Mouse (Mus musculus) stomach, adult 2 months (tissue): ENCODE measurements around the gene Defb29. TPM values are rescaled to one million over a fixed set of nuclear protein-coding genes. Genes with fewer than 3 reads are reported as not detected.

Experiments
- polyA plus RNA-seq: library from polyadenylated mRNA; depleted of rRNA; stranded (reverse); fragments of >200 nt; gene quantifications from 2 replicates; pipeline ENCODE4 v1.2.3, GENCODE M21; 2012; rRNA removed

The Defb29 gene
- polyA plus RNA-seq, result not detected in 2 replicates

DNA sequence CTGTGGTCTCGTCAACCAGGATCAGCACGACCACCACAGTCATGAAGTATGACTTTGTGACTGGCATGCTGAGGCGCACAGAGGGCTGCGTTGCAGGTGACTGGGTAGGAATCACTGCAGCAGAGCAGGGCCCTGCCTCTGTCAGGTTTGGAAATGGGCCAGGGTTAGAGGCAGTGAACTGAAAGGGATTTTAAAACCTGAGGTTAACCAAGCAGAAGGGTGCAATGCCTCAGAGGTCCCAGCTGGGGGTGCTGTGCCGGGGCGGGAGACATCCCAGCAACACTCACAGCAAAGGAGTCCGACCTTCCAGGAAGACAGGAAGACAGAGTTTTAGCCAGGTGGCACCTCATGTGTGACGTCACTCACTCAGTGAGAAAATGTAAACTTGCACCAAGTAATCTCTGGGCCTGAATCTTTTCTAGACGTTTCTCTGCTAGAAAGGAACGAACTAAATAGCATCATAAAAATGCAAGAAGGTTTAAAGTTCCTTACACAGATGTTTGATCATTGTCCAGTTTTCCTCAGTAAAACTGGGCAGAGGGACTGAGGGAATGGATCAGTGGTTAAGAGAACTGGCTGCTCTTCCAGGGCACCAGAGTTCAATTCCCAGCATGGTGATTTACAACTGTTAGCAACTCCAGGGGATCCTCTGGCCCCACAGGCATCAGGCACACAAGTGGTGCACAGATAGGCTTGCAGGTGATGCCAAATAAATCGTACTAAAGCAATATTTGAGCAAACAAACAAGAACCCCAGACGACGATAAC lies at the start of gene Defb29:
TSS of gene Defb29 (minus strand) at position 155 of the 767 bp plus-strand sequence.

DNA sequence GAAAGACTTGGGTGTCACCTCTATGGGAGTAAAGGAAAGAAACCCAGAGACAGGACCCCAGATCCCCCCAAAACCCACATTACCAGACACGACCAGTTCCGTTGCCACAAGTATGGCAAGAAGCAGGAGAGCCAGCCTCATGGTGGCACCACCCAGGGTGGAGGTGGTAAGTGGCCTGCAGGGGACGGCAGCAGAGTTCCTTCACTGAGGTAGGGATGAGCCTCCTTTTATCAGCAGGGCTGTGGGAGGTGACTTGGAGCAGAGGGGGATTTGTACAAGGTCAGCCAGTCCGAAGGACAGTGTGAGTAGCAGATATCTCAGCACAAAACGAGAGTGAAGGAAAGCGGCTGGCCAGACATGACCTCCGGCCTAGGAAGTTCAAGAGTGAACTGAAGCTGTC lies 40.2 kb upstream of the Defb29 start, which contains the start of gene Defb19:
TSS of gene Defb19 (minus strand) at position 206 of the 400 bp plus-strand sequence.

DNA sequence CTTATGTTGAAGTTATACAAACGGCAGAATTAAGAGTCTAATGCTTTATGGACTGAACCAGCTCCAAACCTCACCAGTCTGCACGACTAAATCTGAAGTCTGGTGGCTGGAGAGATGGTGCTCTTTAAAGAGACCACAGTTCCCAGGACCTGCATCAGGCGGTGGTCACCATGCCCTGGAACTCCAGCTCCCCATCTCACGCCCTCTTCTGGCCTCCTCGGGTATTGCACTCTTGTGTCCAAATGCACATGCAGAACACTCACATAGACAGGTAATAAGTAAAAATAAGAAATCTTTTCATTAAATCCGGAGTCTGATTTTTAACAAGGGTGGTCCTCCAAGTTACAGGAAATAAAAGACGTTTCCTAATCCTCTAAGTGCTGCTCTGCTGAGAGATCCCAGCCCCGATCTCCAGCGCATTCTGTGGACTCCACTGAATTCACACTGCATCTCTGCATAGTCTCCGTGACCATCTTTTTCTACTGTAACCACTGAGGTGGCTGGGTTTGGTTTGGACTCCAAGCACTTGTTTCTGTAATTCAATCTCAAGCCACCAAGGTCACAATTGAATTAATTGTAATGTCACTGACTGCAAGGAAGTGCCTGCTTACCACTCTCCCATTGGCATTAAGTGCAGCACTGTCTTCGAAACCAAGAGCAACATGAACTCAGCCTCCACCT lies 32.4 kb upstream of the Defb29 start, which contains the start of gene Defb21:
TSS of gene Defb21 (plus strand) at position 631 of the 681 bp plus-strand sequence.

DNA sequence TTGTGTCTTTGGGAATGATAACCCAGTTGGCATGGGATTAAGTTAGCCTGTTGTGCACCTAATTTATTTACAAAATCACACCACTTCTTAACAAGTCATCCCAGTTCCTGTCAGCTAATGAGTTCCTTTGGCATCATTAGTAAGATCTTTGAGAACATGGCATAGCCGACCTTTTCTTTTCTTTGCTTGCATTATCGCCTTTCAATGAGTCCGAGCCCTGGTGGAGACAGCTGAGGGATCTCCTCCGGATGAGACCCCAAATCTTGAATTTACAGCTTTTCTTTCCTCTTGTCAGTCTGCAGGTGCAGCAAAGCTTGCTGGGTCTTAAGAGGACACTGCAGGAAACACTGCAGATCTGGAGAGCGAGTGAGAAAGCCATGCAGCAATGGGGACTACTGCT lies 29.1 kb upstream of the Defb29 start, which contains the start of gene Gm17416:
TSS of gene Gm17416 (plus strand) at position 301 of the 400 bp plus-strand sequence.

DNA sequence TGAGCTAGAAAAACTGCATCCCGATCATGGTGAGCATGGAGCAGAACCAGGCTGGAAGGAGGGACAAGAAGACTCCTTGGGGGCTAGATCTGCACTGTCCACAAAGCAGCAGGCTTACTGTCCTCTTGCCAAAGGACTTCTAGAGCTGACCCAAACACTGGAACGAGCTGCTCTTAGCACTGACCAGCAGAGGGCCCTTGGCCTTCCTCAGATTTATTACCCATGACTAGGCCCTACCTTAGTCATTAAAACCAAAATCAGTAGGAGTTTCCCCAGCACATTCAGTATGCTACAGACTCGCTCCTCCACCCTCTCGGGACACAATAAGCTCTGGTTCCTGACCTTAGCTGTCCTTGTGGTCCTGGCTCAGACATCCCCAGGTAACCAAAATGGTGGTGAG lies 21.9 kb downstream of the Defb29 start, which contains the start of gene Defb28:
TSS of gene Defb28 (plus strand) at position 275 of the 400 bp plus-strand sequence.

DNA sequence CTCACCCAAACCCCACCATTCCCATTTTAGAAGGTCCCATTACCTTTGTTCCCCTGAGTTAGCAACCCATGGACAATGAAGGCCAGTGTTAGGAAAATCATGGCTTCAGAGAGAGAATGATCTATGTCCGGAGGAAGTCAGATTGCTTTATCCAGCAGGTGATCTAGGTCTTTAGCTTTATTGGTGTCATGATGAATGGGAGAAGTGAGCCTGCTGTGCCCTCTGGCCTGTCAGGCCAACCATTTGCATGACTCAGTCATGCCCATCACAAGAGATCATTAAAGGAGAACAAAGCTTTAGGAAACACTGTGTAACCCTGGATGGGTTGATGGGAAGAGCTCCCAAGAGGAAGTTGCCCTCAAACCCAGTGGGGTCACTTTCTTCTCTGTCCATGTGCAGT lies 28.3 kb downstream of the Defb29 start, which contains the start of gene Defb26:
TSS of gene Defb26 (minus strand) at position 101 of the 400 bp plus-strand sequence.

DNA sequence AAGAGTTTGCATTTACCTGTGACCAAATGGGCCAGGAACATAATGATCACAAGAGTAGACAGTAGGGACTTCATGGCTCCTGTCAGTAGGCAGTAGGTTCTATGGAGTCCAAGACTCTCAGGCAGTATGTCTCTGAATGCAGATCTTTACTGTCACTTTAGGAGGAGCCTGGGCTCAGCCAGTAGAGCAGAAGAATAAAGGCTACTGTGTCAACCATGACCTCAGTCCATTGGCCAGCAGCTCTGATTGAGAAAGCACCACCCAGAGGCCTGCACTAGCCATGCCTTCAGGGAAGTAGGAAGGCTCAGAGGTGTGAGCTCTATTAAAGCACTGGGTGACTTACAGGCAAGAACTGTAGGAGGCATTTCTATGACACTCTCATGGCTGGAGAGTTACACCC lies 49.9 kb downstream of the Defb29 start, which contains the start of gene Defb22:
TSS of gene Defb22 (minus strand) at position 101 of the 400 bp plus-strand sequence.

Other genes with a start within 250 kb of the Defb29 start
- gene Tbc1d20, start 246.3 kb downstream of the Defb29 start, polyA plus RNA-seq, result 19.8 and 22.3 TPM in 2 replicates
- 89.9 and 100 TPM in 2 replicates for gene Rbck1, start 207.4 kb downstream of the Defb29 start, polyA plus RNA-seq
- 1.5 and 3.1 TPM in 2 replicates for gene Trib3, start 196.1 kb downstream of the Defb29 start, polyA plus RNA-seq
- gene Nrsn2, start 163.5 kb downstream of the Defb29 start, polyA plus RNA-seq, result 0.22 and 0.56 TPM in 2 replicates
- 3.7 and 4.3 TPM in 2 replicates for gene Sox12, start 142.0 kb downstream of the Defb29 start, polyA plus RNA-seq
- gene Zcchc3, start 125.1 kb downstream of the Defb29 start, polyA plus RNA-seq, result 1.3 and 1.4 TPM in 2 replicates
- gene 6820408C15Rik, start 124.5 kb downstream of the Defb29 start, polyA plus RNA-seq, result 0.26 TPM in 1 of 2 replicates, not detected in the other
- 0.23 TPM in 1 of 2 replicates, not detected in the other for gene Defb23, start 75.5 kb downstream of the Defb29 start, polyA plus RNA-seq
- gene Defb20, start 63.0 kb downstream of the Defb29 start, polyA plus RNA-seq, result 1.2 TPM in 1 of 2 replicates, not detected in the other
- gene Defb22, start 50.0 kb downstream of the Defb29 start, polyA plus RNA-seq, result 0.31 TPM in 1 of 2 replicates, not detected in the other
- gene Defb26, start 28.4 kb downstream of the Defb29 start, polyA plus RNA-seq, result not detected in 2 replicates
- gene Defb28, start 21.8 kb downstream of the Defb29 start, polyA plus RNA-seq, result 0.39 TPM in 1 of 2 replicates, not detected in the other
- not detected in 2 replicates for gene Gm17416, start 29.2 kb upstream of the Defb29 start, polyA plus RNA-seq
- gene Defb21, start 32.6 kb upstream of the Defb29 start, polyA plus RNA-seq, result not detected in 2 replicates
- not detected in 2 replicates for gene Defb19, start 40.2 kb upstream of the Defb29 start, polyA plus RNA-seq
- gene Defb45, start 59.3 kb upstream of the Defb29 start, polyA plus RNA-seq, result not detected in 2 replicates
- gene Defb36, start 64.2 kb upstream of the Defb29 start, polyA plus RNA-seq, result not detected in 2 replicates
- gene Defb25, start 83.0 kb upstream of the Defb29 start, polyA plus RNA-seq, result 3.2 TPM in 1 of 2 replicates, not detected in the other
- 6.7 and 10.2 TPM in 2 replicates for gene Rem1, start 86.9 kb upstream of the Defb29 start, polyA plus RNA-seq
- 70.4 and 121 TPM in 2 replicates for gene H13, start 129.4 kb upstream of the Defb29 start, polyA plus RNA-seq
- 0.67 and 1.0 TPM in 2 replicates for gene Mcts2, start 146.9 kb upstream of the Defb29 start, polyA plus RNA-seq
- 694 and 877 TPM in 2 replicates for gene Id1, start 196.2 kb upstream of the Defb29 start, polyA plus RNA-seq
- 1.8 and 3.3 TPM in 2 replicates for gene Cox4i2, start 214.1 kb upstream of the Defb29 start, polyA plus RNA-seq